Mouse (Mus musculus) lung, embryonic 14.5 days (tissue): ENCODE results near the gene Gpatch2. TPM values are rescaled to one million over a fixed set of nuclear protein-coding genes. Genes with fewer than 3 reads are reported as not detected.

Source experiments
- ATAC-seq: fragments of 200-750 bp; cut with Nextera tagmentation; 2 replicates; pipeline ENCODE4 v1.8.0; 2017; ENCODE audit warnings: mild to moderate bottlenecking, moderate TSS enrichment, moderate library complexity; ENCODE audit not compliant: insufficient read depth
- DNase-seq: peaks from one replicate; pipeline ENCODE4 v3.0.0-alpha.2; 2015
- H3K27ac ChIP-seq: fragments of 300-500 bp; sonication (generic); 2 replicates; pipeline ENCODE4 v1.5.1; 2014; ENCODE audit warnings: low read depth, mild to moderate bottlenecking, moderate library complexity
- H3K27me3 ChIP-seq: fragments of 300-500 bp; sonication (generic); 2 replicates; pipeline ENCODE4 v1.6.1; 2014; ENCODE audit warnings: low read length, control low read depth; ENCODE audit not compliant: insufficient read depth
- H3K36me3 ChIP-seq: fragments of 300-500 bp; sonication (generic); 2 replicates; pipeline ENCODE4 v1.6.1; 2014; ENCODE audit warnings: control low read depth; ENCODE audit not compliant: insufficient read depth
- H3K4me1 ChIP-seq: fragments of 300-500 bp; sonication (generic); 2 replicates; pipeline ENCODE4 v1.6.1; 2014; ENCODE audit warnings: antibody characterized with exemption, control low read depth; ENCODE audit not compliant: insufficient read depth
- H3K4me2 ChIP-seq: fragments of 300-500 bp; sonication (generic); 2 replicates; pipeline ENCODE4 v1.6.1; 2014; ENCODE audit warnings: mild to moderate bottlenecking
- H3K4me3 ChIP-seq: fragments of 300-500 bp; sonication (generic); 2 replicates; pipeline ENCODE4 v1.5.1; 2014; ENCODE audit warnings: low read depth, low read length
- H3K9ac ChIP-seq: fragments of 300-500 bp; sonication (generic); 2 replicates; pipeline ENCODE4 v1.6.1; 2014
- H3K9me3 ChIP-seq: fragments of 300-500 bp; sonication (generic); 2 replicates; pipeline ENCODE4 v1.6.1; 2016; ENCODE audit warnings: low read depth, low read length, control low read depth
- CTCF ChIP-seq: IDR thresholded peaks from 2 replicates; pipeline ENCODE4 v1.5.1; 2016; ENCODE audit warnings: antibody characterized with exemption, low read depth
- WGBS: fragments of 180-500 bp; shearing (Covaris S2); extraction: QIAGEN DNeasy Blood & Tissue Kit; methylation state at CpG from one replicate; pipeline ENCODE4 v1.1.7; 2014; 5-methylcytosine and 5-hydroxymethylcytosine counted together
- polyA plus RNA-seq: library from polyadenylated mRNA; unstranded; fragments of >200 nt; fragmentation: Nextera tagmentation; extraction: Ambion mirVana; gene quantifications from 2 replicates; pipeline ENCODE4 v1.2.1, GENCODE M21; 2014

Gpatch2 gene
- polyA plus RNA-seq, 1 experiment from 2014 or later: 20.2 TPM

DNA sequence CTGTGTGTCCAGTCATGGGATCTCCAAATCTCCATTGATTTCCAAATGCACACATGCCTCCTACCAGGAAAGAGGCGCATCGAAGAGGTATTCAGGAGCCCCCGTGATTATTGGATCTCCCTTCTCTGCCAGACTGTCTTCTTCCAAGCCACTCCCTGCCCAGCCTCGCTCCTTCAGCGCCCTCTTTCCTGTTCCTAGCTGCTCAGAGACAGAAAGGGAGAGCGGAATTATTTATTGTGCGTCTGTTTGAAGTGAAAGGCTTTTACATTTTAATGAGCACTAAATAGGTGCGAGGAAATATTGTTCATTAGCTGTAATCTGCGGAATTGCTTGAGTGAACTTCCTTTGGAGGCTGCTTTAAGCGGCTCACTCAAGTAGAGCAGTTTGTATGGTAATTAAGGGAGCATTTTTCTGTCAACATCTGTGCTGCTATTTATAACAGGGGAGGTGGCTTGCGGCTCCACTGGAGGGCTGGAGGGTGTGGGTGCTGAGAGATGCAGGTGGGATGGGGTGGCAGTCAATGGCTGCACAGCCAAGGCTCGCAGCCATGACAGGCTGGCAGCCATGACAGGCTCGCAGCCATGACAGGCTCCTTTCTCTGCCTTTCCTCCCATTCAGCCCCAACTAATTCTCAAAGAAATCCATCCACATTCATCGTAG, 162.7 kb downstream of the Gpatch2 start:
- Histone ChIP-seq H3K4me2 (no peak overlapping the region), H3K27ac (no peak overlapping the region), H3K27me3 (no peaks in the 10 kb centered on the region), H3K4me3 (no peak overlapping the region), H3K9me3 (no peaks in the 10 kb centered on the region), H3K4me1 (no peaks in the 10 kb centered on the region), H3K36me3 (no peaks in the 10 kb centered on the region), H3K9ac (no peak overlapping the region)
- ATAC-seq (no peak), DNase-seq (no peak)
- no peak for TF ChIP-seq CTCF
- 61% methylated on average over 14 of the region's 14 CpGs for WGBS

GRCm38 (mm10) chr1:187389476-187389875, 174.2 kb downstream of the Gpatch2 start:
- no peak for TF ChIP-seq CTCF
- H3K9ac ChIP-seq: no peak overlapping the region
- H3K4me2 ChIP-seq: no peak overlapping the region
- 68% methylated on average over 4 of the region's 4 CpGs for WGBS
- H3K36me3 ChIP-seq: no peaks in the 10 kb centered on the region
- no peaks in the 10 kb centered on the region for H3K4me1 ChIP-seq
- no peak overlapping the region for H3K4me3 ChIP-seq
- DNase-seq (no peak), ATAC-seq (no peak)
- H3K27me3 ChIP-seq: no peaks in the 10 kb centered on the region
- H3K27ac ChIP-seq: no peak overlapping the region
- no peaks in the 10 kb centered on the region for H3K9me3 ChIP-seq

DNA sequence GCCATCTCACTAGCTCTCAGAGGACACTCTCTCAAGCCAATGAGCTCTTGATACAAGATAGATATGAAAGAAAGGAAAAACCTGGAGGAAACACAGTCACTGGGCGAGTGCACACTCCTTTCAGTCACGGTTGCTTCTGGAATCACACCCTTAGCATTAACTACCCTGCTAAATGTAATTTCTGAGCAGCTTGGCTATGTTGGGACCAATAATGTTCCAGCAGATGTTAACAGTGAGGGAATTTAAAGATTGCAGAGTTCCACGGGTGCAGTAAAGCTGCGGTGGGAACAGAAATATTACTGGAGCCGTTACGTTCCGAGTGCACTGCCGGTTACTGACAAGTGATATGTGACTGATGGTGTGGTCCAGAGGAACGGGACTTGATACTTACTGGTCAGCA, 185.5 kb downstream of the Gpatch2 start:
- no peak overlapping the region for H3K4me2 ChIP-seq
- H3K4me1 ChIP-seq: no peaks in the 10 kb centered on the region
- 48% methylated on average over 9 of the region's 9 CpGs for WGBS
- H3K36me3 ChIP-seq: no peaks in the 10 kb centered on the region
- no peak overlapping the region for H3K9ac ChIP-seq
- no peak overlapping the region for H3K27ac ChIP-seq
- ATAC-seq (no peak), DNase-seq (no peak)
- no peak overlapping the region for H3K4me3 ChIP-seq
- TF ChIP-seq CTCF: no peak
- H3K27me3 ChIP-seq: no peaks in the 10 kb centered on the region
- no peaks in the 10 kb centered on the region for H3K9me3 ChIP-seq

Other genes with a start within 250 kb of the Gpatch2 start
- gene D1Pas1, start 248.1 kb upstream of the Gpatch2 start, polyA plus RNA-seq: not detected in 2 replicates
- 0.51 and 0.89 TPM in 2 replicates for gene Spata17, start within 50 bp of the Gpatch2 start, polyA plus RNA-seq